Mouse (Mus musculus): ENCODE data around the gene Ubxn11.

GRCm38 (mm10) chr4:134089029-134089428, 13.3 kb upstream of the Ubxn11 start:
- TF ChIP-seq CTCF (IDR thresholded peaks at IDR 0.05; ENCODE audit: low read depth): no peak
- no peak for TF ChIP-seq EP300 (IDR thresholded peaks at IDR 0.05; ENCODE audit: low read depth)
